Mouse (Mus musculus) mesoderm, embryonic 11.5 days (tissue): ENCODE measurements around the gene Acsf3.

ENCODE experiments used
- DNase-seq: peaks from one replicate; pipeline ENCODE4 v3.0.0-alpha.2; 2012; ENCODE audit warnings: low read depth, low spot score

Gene Acsf3

DNA sequence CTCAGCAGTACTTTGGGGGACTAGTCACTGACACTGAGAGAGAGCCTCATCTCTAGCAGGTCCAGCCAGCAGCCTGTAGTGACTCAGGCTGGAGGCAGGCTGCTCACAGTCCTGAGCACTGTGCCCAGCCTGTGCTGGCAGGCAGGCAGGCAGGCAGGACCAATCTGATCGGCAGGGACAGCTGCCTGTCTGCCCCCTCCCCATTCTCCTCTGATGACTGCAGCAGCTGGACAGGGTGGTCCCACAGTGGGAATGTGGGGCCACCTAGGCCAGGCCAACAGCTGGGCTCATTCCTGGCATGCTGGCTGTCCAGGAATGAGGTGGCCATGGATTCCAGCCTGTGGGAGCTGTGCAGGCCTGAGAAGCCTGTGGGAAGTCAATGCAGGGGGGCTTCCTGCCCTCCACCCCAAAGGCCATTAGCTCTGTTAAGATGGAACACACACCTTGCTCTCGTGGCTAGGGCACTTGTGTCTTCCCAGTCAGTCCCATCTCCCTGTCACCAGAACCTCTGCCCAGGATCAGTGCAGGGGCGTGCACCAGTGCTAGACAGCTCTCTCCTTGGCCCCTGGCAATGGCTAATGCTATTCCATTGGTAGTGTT is 75.5 kb downstream of the Acsf3 start:
- peak; percentile 58 for DNase-seq

DNA sequence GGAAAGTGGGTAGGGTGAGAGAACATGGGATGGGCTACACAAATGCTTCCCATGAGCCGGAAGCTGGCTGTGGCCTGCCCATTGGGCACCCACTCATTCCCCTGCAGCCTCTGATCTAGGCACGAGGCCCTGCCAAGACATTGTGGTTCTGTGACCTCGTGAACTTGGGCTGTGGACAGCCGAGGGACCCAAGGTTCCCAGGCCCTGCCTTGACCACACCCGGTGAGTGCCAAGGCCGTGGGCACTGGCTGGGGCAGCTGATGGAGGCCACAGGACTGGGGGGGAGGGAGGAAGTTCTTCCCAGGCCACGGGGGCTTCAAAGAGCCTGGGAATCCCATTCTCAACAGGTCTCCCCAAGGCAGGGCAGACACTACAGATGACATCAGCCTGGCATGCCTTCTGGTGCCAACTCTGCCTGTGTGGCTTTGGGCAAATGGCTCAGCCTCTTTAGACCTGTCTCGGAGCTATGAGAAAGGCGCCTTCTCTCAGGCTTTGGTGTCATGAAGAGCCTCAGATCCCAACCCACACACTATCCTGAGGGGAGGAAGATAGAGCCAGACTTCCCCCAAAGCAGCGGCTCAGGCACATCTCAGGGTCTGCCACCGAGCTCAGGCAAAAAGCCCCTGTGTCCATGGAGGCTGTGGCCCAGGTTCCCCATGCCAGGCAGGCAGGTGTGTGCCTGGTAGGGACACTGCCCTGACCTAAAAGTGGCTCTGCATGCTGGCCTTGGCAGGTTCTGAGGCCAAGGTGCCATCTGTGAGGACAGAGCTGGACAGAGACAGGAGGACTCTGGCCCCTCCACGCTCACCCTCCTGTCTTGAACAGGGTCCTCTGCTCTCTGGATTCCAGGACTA is 76.6 kb downstream of the Acsf3 start:
- DNase-seq = no peak

- no peak for DNase-seq
Observed at GRCm38 (mm10) chr8:122852546-122852905, 77.2 kb downstream of the Acsf3 start.

- DNase-seq = peak; percentile 43
Observed at GRCm38 (mm10) chr8:122853340-122853771, 78.1 kb downstream of the Acsf3 start.

DNA sequence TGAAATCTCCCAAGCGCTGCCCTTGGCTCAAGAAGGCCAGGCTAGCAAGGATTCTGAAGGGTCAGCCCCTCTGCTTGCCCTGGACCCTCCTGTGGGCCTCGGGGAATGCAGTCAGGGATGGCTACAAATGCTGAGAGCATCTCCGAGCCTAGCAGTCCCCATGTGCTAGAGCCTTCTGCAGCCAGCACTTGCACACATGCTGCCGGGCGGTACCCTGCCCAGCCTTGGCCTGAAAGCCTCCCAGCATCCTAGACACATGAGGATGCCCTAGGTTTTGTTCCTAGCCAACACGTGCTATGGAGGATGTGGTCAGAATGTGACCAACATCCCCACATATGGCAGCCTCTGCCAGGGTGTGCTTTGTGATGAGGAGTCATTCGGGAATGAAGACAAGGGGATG is 79.1 kb downstream of the Acsf3 start:
- DNase-seq = no peak

DNA sequence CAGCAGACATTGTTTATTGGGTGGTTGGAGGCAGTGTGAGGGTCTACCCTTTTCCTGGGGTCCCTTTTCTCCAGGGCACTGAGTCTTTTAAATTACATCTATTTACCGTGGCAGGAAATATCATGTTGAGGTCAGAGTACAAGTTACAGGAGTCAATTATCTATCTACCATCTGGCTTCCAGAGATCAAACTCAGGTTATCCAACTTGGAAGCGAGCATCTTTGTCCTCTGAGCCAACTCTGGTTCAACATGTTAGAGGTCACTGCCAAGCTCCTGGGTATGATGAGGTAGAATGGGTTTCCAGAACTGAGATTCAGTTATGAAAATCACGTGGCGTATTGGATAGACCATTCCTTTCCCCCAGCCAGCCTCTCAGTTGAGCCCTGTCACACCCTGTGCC is 79.8 kb downstream of the Acsf3 start:
- DNase-seq = no peak

DNA sequence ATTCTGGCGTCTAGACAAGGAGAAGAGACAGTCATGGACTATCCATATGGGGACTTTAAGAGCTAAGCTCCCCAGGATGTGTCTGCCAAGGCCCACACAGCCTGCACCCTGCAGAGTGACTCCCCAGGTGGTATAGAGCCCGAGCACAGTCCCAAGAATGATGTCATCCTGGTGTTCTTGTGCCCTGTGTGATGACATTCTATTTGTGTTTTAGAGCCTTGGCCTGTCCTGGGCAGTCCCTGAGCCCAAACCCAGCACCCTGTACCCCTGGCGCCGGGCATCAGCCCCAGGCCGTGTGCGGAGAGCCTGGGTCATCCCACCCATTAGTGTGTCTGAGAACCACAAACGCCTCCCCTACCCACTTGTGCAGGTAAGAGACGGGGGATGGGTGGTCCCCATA is 81.0 kb downstream of the Acsf3 start:
- no peak for DNase-seq

DNA sequence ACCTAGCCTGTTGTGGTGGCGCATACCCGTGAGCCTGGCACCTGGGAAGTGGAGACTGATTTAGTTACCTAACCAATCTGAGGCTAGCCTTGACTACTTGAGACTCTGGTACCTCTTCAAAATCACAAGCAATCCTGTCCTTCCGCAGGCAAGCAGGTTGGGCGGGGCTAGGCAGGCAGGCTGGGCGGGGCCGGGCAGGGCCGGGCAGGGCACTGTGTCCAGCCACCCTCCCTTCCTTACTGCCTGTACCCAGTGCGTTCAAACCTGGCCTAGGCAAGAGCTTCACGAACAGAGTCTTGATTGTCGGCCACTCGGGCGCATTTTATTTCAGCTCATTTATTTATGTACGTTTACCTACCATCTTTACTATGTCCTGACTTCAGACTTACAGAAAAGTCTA is 84.6 kb downstream of the Acsf3 start:
- no peak for DNase-seq

DNA sequence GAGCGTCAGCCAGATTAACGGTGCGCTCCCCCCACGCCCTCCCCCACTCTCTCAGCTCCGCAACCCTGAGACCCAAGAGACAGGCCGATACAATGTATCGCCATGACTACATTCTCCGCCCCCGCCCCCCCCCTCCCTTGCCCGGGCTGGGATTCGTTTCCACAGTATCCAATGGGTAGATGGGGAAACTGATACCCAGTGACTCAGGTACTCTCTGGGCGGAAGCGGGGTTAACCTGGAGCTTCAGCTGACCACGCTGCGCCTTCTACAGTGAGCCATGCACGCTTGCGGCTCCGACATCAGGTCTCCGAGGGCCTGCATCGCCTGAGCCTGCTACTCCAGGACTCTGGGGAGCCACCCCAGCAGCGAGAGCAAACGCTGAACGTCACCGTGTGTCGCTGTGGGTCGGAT is 89.4 kb downstream of the Acsf3 start:
- DNase-seq = no peak

- DNase-seq = no peak
Observed at GRCm38 (mm10) chr8:122865441-122865840, 90.2 kb downstream of the Acsf3 start.

GRCm38 (mm10) chr8:122866231-122866630 is 90.9 kb downstream of the Acsf3 start:
- no peak for DNase-seq
